Comparison of ENCODE assay signal across 9 mouse cellular contexts in genomic region chr1:92696848-92697247, GRCm38 (mm10). TPM values are rescaled to one million over a fixed set of nuclear protein-coding genes. Genes with fewer than 3 reads are reported as not detected.
DNase-seq lines count a peak whose midpoint lies in the region; ATAC-seq and TF ChIP-seq lines count a peak whose summit lies in the region.
"Had no signal": no experiment of that assay in that cellular context is flagged by ENCODE, and none has a peak within 500 bp of the region (broad histone marks: within the 10 kb centered on the region; RNA-seq: fewer than 3 reads in every experiment).

No protein-coding gene starts in this region.

- no peak for ATAC-seq in heart, embryonic 12.5 days (ENCODE audit: insufficient number of reproducible peaks, low FRiP score)
- ATAC-seq in megakaryocyte progenitor cell, adult 5-6 weeks (replicated peaks; ENCODE audit: poor library complexity), result peak; percentile 73
- ATAC-seq in erythroid progenitor cell, adult 5-6 weeks (replicated peaks; ENCODE audit: low FRiP score, poor library complexity, severe bottlenecking), result no peak

- DNase-seq in ES-E14 (ENCODE audit: low read depth, low spot score), result peak; percentile 75
- DNase-seq in adrenal gland, postnatal 14 days, result peak; percentile 91
- DNase-seq in embryo, embryonic 11.5 days (ENCODE audit: low read depth, low spot score), result peak; percentile 67
- DNase-seq in layer of hippocampus, postnatal 25 days (ENCODE audit: extremely low spot score in 1 of 2, low spot score in 1 of 2), result peak; percentile 57 to 87
- DNase-seq in skeletal muscle tissue, adult 2 months (ENCODE audit: low read depth, low spot score), result peak; percentile 69

- in situ Hi-C loops in ES-E14 (cut with MboI; ENCODE audit: low sequenced_read_pairs in 2 of 2, unreplicated experiment in 2 of 2), result no loop called here

- H3K27ac ChIP-seq in ES-E14 (ENCODE audit: insufficient read depth, low read depth, low read length, poor library complexity, severe bottlenecking), result no peak overlapping the region
- H3K27ac ChIP-seq in heart, embryonic 12.5 days (ENCODE audit: poor library complexity, severe bottlenecking), result no peak overlapping the region
- H3K27ac ChIP-seq: limb, embryonic 15.5 days had no signal

- H3K9me3 ChIP-seq in ES-E14 (ENCODE audit: control insufficient read depth, insufficient read depth, low read depth, low read length), result no peaks in the 10 kb centered on the region
- H3K9me3 ChIP-seq in heart, embryonic 12.5 days (replicated peaks), result no peaks in the 10 kb centered on the region
- H3K9me3 ChIP-seq: limb, embryonic 15.5 days had no signal

- peaks cover 17% of the 10 kb centered on the region for H3K27me3 ChIP-seq in heart, embryonic 12.5 days (replicated peaks)
- H3K27me3 ChIP-seq: limb, embryonic 15.5 days had no signal

- H3K4me2 ChIP-seq in heart, embryonic 12.5 days, result no peak overlapping the region
- H3K4me2 ChIP-seq: limb, embryonic 15.5 days had no signal

- H3K4me3 ChIP-seq in ES-E14 (ENCODE audit: insufficient read depth in 1 of 2, low read depth in 1 of 2, low read length in 2 of 2, poor library complexity in 1 of 2, severe bottlenecking in 1 of 2), result no peak overlapping the region
- no peak overlapping the region for H3K4me3 ChIP-seq in heart, embryonic 12.5 days
- H3K4me3 ChIP-seq: limb, embryonic 15.5 days had no signal

- no peak overlapping the region for H3K9ac ChIP-seq in ES-E14 (ENCODE audit: insufficient read depth, low read depth, low read length, poor library complexity, severe bottlenecking)
- 0 out of 2 replicates have a peak overlapping the region, but pooled peaks have one; percentile 8 for H3K9ac ChIP-seq in heart, embryonic 12.5 days
- H3K9ac ChIP-seq: limb, embryonic 15.5 days had no signal

- WGBS in heart, embryonic 12.5 days, result 32% methylated on average over 4 of the region's 4 CpGs

- H3K36me3 ChIP-seq in ES-E14 (ENCODE audit: control insufficient read depth, insufficient read depth, low read length, poor library complexity, severe bottlenecking), result no peaks in the 10 kb centered on the region
- no peaks in the 10 kb centered on the region for H3K36me3 ChIP-seq in heart, embryonic 12.5 days
- H3K36me3 ChIP-seq: limb, embryonic 15.5 days had no signal

- H3K4me1 ChIP-seq in ES-E14 (ENCODE audit: control insufficient read depth in 2 of 2, insufficient read depth in 2 of 2, low read length in 2 of 2, poor library complexity in 1 of 2), result 0 out of 4 replicates have a peak, but pooled peaks cover 0 to 3% of the 10 kb centered on the region in 2 experiments
- H3K4me1 ChIP-seq in heart, embryonic 12.5 days (replicated peaks), result peaks cover 50% of the 10 kb centered on the region

TF ChIP-seq in ES-E14, 5 proteins besides CTCF, POLR2A, EP300 and RAD21:
- TF ChIP-seq ZNF384 (IDR thresholded peaks at IDR 0.05; ENCODE audit: low read depth, low read length) (no peak), ZC3H11A (IDR thresholded peaks at IDR 0.05; ENCODE audit: borderline replicate concordance, low read depth, low read length) (peak; percentile 42; the same call in 1 of the 2 replicates)
TF ChIP-seq in ES-E14: peak in this region for 1.

RNA-seq across cellular contexts. Expression of gene Otos, which starts 48.2 kb away (rescaled TPM):
- 0.26 TPM in 1 of 2 replicates, not detected in the other for total RNA-seq in ES-E14 (2012; rRNA removed)
- not detected in 2 replicates for total RNA-seq in adrenal gland, postnatal 14 days (2021)
- polyA plus RNA-seq in heart, embryonic 12.5 days (2016; fragmentation: Nextera tagmentation; extraction: Ambion mirVana), result not detected in 2 replicates
- under 1 TPM; 0.38 to 0.44 TPM for total RNA-seq in layer of hippocampus, postnatal 25 days (2021)
- total RNA-seq in megakaryocyte progenitor cell, adult 5-6 weeks (2015), result 2.4 and 5.2 TPM in 2 replicates
- total RNA-seq in megakaryocyte progenitor cell, adult 5-6 weeks (2017), result 2.7 and 5.0 TPM in 2 replicates
- total RNA-seq in erythroid progenitor cell, adult 5-6 weeks (2015; ENCODE audit: low replicate concordance), result not detected in 2 replicates
- not detected in 2 replicates for total RNA-seq in erythroid progenitor cell, adult 5-6 weeks (2017; ENCODE audit: low replicate concordance)
- polyA plus RNA-seq: limb, embryonic 15.5 days had no signal

RNA-seq across cellular contexts. Expression of gene Cops9, which starts 55.1 kb away (rescaled TPM):
- total RNA-seq in ES-E14 (2012; rRNA removed), result 124 and 176 TPM in 2 replicates
- 264 and 268 TPM in 2 replicates for total RNA-seq in adrenal gland, postnatal 14 days (2021)
- 348 and 375 TPM in 2 replicates for polyA plus RNA-seq in heart, embryonic 12.5 days (2016; fragmentation: Nextera tagmentation; extraction: Ambion mirVana)
- 100 to 1,000 TPM; 323 to 367 TPM for total RNA-seq in layer of hippocampus, postnatal 25 days (2021)
- total RNA-seq in megakaryocyte progenitor cell, adult 5-6 weeks (2015), result 149 and 186 TPM in 2 replicates
- total RNA-seq in megakaryocyte progenitor cell, adult 5-6 weeks (2017), result 108 and 180 TPM in 2 replicates
- total RNA-seq in erythroid progenitor cell, adult 5-6 weeks (2015; ENCODE audit: low replicate concordance), result 57.3 and 61.2 TPM in 2 replicates
- 22.7 and 46.8 TPM in 2 replicates for total RNA-seq in erythroid progenitor cell, adult 5-6 weeks (2017; ENCODE audit: low replicate concordance)
